Mouse (Mus musculus): ENCODE data around the gene Chrnb1. TPM values are rescaled to one million over a fixed set of nuclear protein-coding genes. Genes with fewer than 3 reads are reported as not detected.

The Chrnb1 gene
- polyA plus RNA-seq, 1 experiment from 2014 or later: 12.1 TPM

DNA sequence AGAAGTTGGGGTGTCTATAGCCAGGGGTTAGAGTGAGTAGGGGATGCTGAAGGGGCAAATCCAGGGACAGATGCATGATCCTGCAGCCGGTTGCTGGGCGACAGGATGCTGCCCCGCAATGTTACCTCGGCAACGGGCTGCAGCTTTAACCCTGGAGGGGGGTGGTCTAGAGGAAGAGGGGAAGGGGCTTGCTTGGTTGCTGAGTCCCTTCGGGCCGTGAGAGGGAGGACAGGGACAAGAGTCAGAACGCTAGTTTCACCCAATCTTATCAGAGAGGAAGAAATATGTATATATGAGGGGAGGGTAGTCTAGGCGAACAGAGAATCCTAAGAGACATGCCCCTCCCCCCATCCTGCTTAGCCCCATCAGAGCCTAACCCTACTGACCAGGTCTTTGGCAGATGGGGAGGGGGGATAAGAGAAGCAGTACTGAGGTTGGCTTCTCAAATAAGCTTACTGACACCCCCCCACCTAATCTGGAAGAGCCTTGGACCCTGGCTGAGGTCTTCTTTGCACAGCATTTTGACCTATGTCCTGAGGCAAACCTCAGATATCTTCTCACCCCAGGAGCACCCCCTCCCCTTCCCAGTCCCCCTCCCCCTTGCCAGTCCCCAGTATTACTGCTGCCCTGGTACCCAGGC, 39.7 kb upstream of the Chrnb1 start:
- Histone ChIP-seq H3K27me3 (ENCODE audit: insufficient read depth, low read length) (peaks cover 14% of the 10 kb centered on the region; the same call in 1 of the 2 replicates), H3K9ac (peak overlapping the region; percentile 20), H3K4me2 (peak overlapping the region; percentile 75), H3K4me3 (ENCODE audit: low read depth, low read length) (peak overlapping the region; percentile 73; the same call in 1 of the 2 replicates), H3K36me3 (ENCODE audit: insufficient read depth) (peaks cover 21% of the 10 kb centered on the region), H3K4me1 (ENCODE audit: insufficient read depth) (peaks cover 19% of the 10 kb centered on the region; the same call in 1 of the 2 replicates), H3K9me3 (ENCODE audit: low read depth, low read length) (no peaks in the 10 kb centered on the region), H3K27ac (ENCODE audit: low read depth) (no peak overlapping the region)
- DNase-seq (no peak), ATAC-seq (ENCODE audit: insufficient read depth) (no peak)
- WGBS: 8% methylated on average over 9 of the region's 9 CpGs
- TF ChIP-seq CTCF (IDR thresholded peaks at IDR 0.05; ENCODE audit: low read depth): no peak

DNA sequence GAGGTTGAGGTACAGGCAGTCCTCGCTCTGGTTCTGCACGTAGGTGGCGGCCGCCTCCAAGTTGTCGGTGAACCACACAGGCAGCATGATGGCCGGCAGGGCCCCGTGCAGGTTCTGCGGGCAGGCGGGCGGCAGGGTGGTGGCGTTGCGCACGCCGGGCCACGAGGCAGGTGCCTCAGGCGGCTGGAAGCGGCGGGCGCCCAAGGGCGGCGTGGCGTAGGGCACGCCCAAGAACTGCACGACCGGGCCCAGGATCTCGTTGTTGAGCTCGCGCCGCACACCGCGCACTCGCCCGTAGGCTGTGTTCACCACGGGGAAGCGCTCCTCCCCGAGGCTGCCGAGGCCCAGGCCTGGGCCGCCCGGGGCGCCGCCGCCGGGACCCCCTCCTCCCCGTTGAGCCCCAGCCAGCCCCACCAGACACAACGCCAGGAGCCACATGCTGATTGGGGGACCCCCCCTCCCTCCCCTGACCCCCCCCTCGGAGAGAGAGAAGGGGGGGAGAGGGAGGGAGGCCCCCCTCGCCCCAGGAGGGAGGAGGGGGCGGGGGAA, 38.3 kb upstream of the Chrnb1 start:
- Histone ChIP-seq H3K4me1 (ENCODE audit: insufficient read depth) (peaks cover 16% of the 10 kb centered on the region; the same call in 1 of the 2 replicates), H3K36me3 (ENCODE audit: insufficient read depth) (peaks cover 27% of the 10 kb centered on the region), H3K27ac (ENCODE audit: low read depth) (no peak overlapping the region), H3K9ac (peak overlapping the region; percentile 55), H3K27me3 (ENCODE audit: insufficient read depth, low read length) (peaks cover 14% of the 10 kb centered on the region; the same call in 1 of the 2 replicates), H3K4me3 (ENCODE audit: low read depth, low read length) (peak overlapping the region; percentile 73), H3K4me2 (peak overlapping the region; percentile 75), H3K9me3 (ENCODE audit: low read depth, low read length) (no peaks in the 10 kb centered on the region)
- WGBS: 8% methylated on average over 46 of the region's 48 CpGs
- peak; percentile 60 for DNase-seq
- TF ChIP-seq CTCF (IDR thresholded peaks at IDR 0.05; ENCODE audit: low read depth): no peak
- ATAC-seq (ENCODE audit: insufficient read depth): no peak

DNA sequence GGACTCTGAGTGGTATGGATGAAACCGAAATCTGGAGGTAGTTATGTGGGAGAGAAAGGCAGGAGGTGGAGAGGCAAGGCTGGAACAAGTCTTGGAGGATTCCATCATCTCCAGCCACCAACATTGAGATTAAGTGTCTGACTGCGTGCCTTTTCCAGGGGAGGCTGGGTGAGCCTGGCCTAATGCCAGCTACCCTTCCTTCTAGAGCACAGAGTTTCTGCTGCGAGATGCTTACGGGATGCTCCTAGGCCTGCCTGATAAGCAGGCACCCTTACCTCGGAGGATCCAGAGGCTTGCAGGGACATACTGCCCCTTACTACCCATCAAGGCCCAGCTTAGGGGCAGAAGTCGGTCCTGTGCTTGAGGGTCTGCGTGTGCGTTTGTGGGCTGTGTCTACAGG, 37.8 kb upstream of the Chrnb1 start:
- WGBS: 51% methylated on average over 8 of the region's 8 CpGs
- Histone ChIP-seq H3K27me3 (ENCODE audit: insufficient read depth, low read length) (peaks cover 14% of the 10 kb centered on the region; the same call in 1 of the 2 replicates), H3K9ac (peak overlapping the region; percentile 55), H3K36me3 (ENCODE audit: insufficient read depth) (peaks cover 32% of the 10 kb centered on the region), H3K27ac (ENCODE audit: low read depth) (no peak overlapping the region), H3K4me3 (ENCODE audit: low read depth, low read length) (peak overlapping the region; percentile 73), H3K4me1 (ENCODE audit: insufficient read depth) (peaks cover 16% of the 10 kb centered on the region; the same call in 1 of the 2 replicates), H3K9me3 (ENCODE audit: low read depth, low read length) (no peaks in the 10 kb centered on the region), H3K4me2 (peak overlapping the region; percentile 75)
- ATAC-seq (ENCODE audit: insufficient read depth): no peak
- no peak for TF ChIP-seq CTCF (IDR thresholded peaks at IDR 0.05; ENCODE audit: low read depth)
- no peak for DNase-seq

DNA sequence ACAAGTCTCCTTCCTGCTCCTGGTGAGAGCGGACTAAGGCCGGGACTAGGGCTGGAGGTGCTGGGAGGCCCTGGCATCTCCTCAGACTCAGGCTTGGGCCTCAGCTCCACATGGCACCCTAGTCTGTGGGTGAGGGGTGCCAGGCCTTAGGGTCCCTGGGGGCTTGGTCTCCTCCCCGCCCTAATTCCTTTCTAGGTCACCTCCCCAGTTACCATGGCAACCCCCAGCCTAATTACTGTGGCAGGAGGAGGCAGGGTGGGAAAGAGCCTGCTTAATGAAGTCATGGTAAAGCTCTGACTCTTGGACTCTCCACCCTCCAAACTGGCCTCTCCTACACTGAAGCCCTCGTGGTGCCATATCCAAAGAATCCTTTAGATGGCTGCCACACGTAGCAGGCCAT, 33.1 kb upstream of the Chrnb1 start:
- Histone ChIP-seq H3K9ac (no peak overlapping the region), H3K9me3 (ENCODE audit: low read depth, low read length) (no peaks in the 10 kb centered on the region), H3K4me1 (ENCODE audit: insufficient read depth) (peaks cover 3% of the 10 kb centered on the region; the same call in 1 of the 2 replicates), H3K27ac (ENCODE audit: low read depth) (no peak overlapping the region), H3K4me3 (ENCODE audit: low read depth, low read length) (no peak overlapping the region), H3K36me3 (ENCODE audit: insufficient read depth) (peaks cover 71% of the 10 kb centered on the region), H3K27me3 (ENCODE audit: insufficient read depth, low read length) (peaks cover 4% of the 10 kb centered on the region; the same call in 1 of the 2 replicates), H3K4me2 (no peak overlapping the region)
- DNase-seq (no peak), ATAC-seq (ENCODE audit: insufficient read depth) (no peak)
- 73% methylated on average over 5 of the region's 5 CpGs for WGBS
- TF ChIP-seq CTCF (IDR thresholded peaks at IDR 0.05; ENCODE audit: low read depth): no peak

DNA sequence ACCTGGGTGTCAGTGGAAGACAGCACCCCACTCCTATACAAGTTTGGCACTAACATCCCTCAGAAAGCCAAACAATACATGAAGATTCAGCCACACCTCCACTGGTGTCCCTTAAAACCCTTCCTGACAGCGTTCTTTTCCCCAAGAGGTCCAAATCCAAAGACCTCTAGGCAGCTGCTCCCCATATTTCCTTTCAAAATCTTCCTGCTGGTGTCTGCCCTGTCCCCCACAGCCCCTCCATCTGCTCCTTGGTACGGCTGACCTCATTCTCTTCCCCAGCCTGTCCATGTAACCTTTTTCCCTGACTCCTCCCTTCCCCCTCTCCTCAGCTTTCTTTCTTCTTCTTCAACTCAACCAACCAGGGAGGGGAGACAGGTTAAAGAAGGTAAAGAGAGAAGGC, 27.7 kb upstream of the Chrnb1 start:
- DNase-seq (no peak), ATAC-seq (ENCODE audit: insufficient read depth) (no peak)
- TF ChIP-seq CTCF (IDR thresholded peaks at IDR 0.05; ENCODE audit: low read depth): no peak
- H3K9me3 ChIP-seq (ENCODE audit: low read depth, low read length): no peaks in the 10 kb centered on the region
- no peak overlapping the region for H3K27ac ChIP-seq (ENCODE audit: low read depth)
- no peak overlapping the region for H3K4me3 ChIP-seq (ENCODE audit: low read depth, low read length)
- no peaks in the 10 kb centered on the region for H3K4me1 ChIP-seq (ENCODE audit: insufficient read depth)
- H3K9ac ChIP-seq: no peak overlapping the region
- H3K27me3 ChIP-seq (ENCODE audit: insufficient read depth, low read length): no peaks in the 10 kb centered on the region
- peaks cover 41% of the 10 kb centered on the region for H3K36me3 ChIP-seq (ENCODE audit: insufficient read depth)
- no peak overlapping the region for H3K4me2 ChIP-seq
- 83% methylated on average over 2 of the region's 2 CpGs for WGBS

DNA sequence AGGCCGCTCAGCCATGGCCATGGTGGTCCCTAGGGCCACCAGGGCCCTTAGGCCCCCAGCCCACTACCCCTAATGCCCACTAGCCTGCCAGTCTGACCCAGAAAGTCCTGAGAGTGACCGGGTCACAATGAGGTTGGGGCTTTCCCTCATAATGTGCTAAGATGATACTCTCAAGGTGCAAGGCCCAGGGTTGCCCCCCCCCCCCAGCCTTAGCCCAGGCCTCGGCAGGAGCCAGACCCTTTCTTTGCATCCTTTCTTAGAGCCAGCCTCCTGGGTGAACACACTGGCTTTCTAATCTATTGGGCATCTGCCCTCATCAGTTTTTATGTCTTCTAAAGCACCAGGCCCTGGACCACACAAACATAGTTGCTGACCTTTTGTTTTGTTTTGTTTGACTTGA, 26.3 kb upstream of the Chrnb1 start, which contains the start of gene Spem1:
Gene Spem1 (minus strand): TSS at position 101 of the 400 bp plus-strand sequence.
- no peak within 1 kb of the TSS for H3K9ac ChIP-seq
- DNase-seq: no peak
- H3K4me3 ChIP-seq (ENCODE audit: low read depth, low read length): no peak within 1 kb of the TSS
- peaks cover 31% of the 10 kb centered on the region; the same call in 1 of the 2 replicates for H3K36me3 ChIP-seq (ENCODE audit: insufficient read depth)
- WGBS: 78% methylated on average over 3 of the region's 3 CpGs
- H3K27me3 ChIP-seq (ENCODE audit: insufficient read depth, low read length): no peaks in the 10 kb centered on the region
- TF ChIP-seq CTCF (IDR thresholded peaks at IDR 0.05; ENCODE audit: low read depth): no peak
- H3K9me3 ChIP-seq (ENCODE audit: low read depth, low read length): peaks cover 7% of the 10 kb centered on the region; the same call in 1 of the 2 replicates
- H3K4me1 ChIP-seq (ENCODE audit: insufficient read depth): no peaks in the 10 kb centered on the region
- no peak within 1 kb of the TSS for H3K27ac ChIP-seq (ENCODE audit: low read depth)
- no peak within 1 kb of the TSS for H3K4me2 ChIP-seq
- ATAC-seq (ENCODE audit: insufficient read depth): no peak

DNA sequence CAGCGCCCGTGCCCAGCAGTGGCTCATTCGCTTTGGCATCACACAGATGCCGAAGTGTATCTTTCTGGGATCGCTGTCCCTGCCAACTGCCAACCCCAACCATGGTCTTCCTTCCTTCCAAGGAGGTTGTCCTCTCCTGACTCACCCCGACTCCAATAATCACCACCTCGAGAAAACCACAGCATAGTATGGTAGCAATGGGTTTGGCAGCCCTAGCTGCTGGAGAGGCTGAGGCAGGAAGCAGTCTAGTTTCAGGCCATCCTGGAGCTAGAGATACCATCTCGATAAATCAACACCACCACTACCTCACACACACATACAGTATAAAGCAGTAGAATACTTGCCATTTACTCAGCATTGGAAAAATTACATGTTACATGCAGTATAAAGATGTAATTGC, 23.1 kb upstream of the Chrnb1 start:
- Histone ChIP-seq H3K9me3 (ENCODE audit: low read depth, low read length) (peaks cover 7% of the 10 kb centered on the region; the same call in 1 of the 2 replicates), H3K27me3 (ENCODE audit: insufficient read depth, low read length) (no peaks in the 10 kb centered on the region), H3K4me3 (ENCODE audit: low read depth, low read length) (no peak overlapping the region), H3K9ac (no peak overlapping the region), H3K4me2 (no peak overlapping the region), H3K27ac (ENCODE audit: low read depth) (no peak overlapping the region), H3K4me1 (ENCODE audit: insufficient read depth) (no peaks in the 10 kb centered on the region), H3K36me3 (ENCODE audit: insufficient read depth) (no peaks in the 10 kb centered on the region)
- ATAC-seq (ENCODE audit: insufficient read depth) (no peak), DNase-seq (no peak)
- TF ChIP-seq CTCF (IDR thresholded peaks at IDR 0.05; ENCODE audit: low read depth): no peak
- 91% methylated on average over 8 of the region's 8 CpGs for WGBS

Data from lung, embryonic 14.5 days (tissue).